Mouse (Mus musculus) testis, adult 2 months (tissue): ENCODE data around the gene Spats2l.

Source experiments
- CTCF ChIP-seq: fragments of 200-500 bp; IDR thresholded peaks from 2 replicates; pipeline ENCODE4 v1.5.1; 2012; ENCODE audit warnings: low read depth, mild to moderate bottlenecking, inconsistent platforms, low read length, moderate library complexity; ENCODE audit not compliant: control insufficient read depth, insufficient read depth, insufficient replicate concordance
- POLR2A ChIP-seq: fragments of 200-500 bp; IDR thresholded peaks from 2 replicates; pipeline ENCODE4 v1.6.1; 2012; ENCODE audit warnings: low read depth, mild to moderate bottlenecking, inconsistent platforms, low read length, moderate library complexity; ENCODE audit not compliant: control insufficient read depth

DNA sequence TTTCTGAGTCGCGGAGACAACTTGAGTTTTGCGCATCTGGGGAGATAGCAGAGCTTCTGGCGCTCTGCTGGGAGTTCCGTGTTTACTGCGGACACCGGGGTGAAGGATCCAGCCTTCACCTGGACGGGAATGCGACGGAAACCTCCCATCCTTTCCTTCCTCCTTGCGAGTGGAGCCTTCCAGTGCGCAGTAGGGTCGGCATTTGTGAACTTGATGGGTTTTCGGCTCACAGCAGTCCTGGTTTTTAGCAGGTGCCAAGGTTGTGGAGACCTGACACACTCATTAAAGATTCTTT lies 1.5 kb downstream of the Spats2l start:
- TF ChIP-seq CTCF (no peak), POLR2A (no peak)
